Mouse (Mus musculus) frontal cortex, postnatal 25 days (tissue): ENCODE results near the gene Ppp2r2d.

ENCODE experiments used
- DNase-seq, 2 experiments: peaks; one replicate each; pipeline ENCODE4 v3.0.0; 2022; ENCODE audit warnings: low spot score in 2 of 2

Ppp2r2d gene

GRCm38 (mm10) chr7:138863950-138864572, 18.2 kb downstream of the Ppp2r2d start:
- DNase-seq: no peak

- no peak for DNase-seq
Observed at GRCm38 (mm10) chr7:138864776-138865175, 18.9 kb downstream of the Ppp2r2d start.

GRCm38 (mm10) chr7:138867286-138867685, 21.4 kb downstream of the Ppp2r2d start:
- no peak for DNase-seq

- no peak for DNase-seq
Observed at GRCm38 (mm10) chr7:138868316-138868715, 22.4 kb downstream of the Ppp2r2d start.

- no peak for DNase-seq
Observed at GRCm38 (mm10) chr7:138872956-138873355, 27.1 kb downstream of the Ppp2r2d start.

- DNase-seq: no peak
Observed at GRCm38 (mm10) chr7:138875031-138875430, 29.2 kb downstream of the Ppp2r2d start.

GRCm38 (mm10) chr7:138883724-138884123, 37.8 kb downstream of the Ppp2r2d start:
- no peak for DNase-seq

GRCm38 (mm10) chr7:138885365-138886289, 39.7 kb downstream of the Ppp2r2d start:
- DNase-seq: no peak

GRCm38 (mm10) chr7:138898122-138898521, 52.2 kb downstream of the Ppp2r2d start:
- DNase-seq: no peak

- DNase-seq: no peak
Observed at GRCm38 (mm10) chr7:138898743-138899142, 52.9 kb downstream of the Ppp2r2d start.

- no peak for DNase-seq
Observed at GRCm38 (mm10) chr7:138903886-138904435, 58.1 kb downstream of the Ppp2r2d start.

GRCm38 (mm10) chr7:138906441-138906840, 60.6 kb downstream of the Ppp2r2d start:
- DNase-seq: no peak

GRCm38 (mm10) chr7:138907043-138907442, 61.2 kb downstream of the Ppp2r2d start:
- DNase-seq: no peak

- DNase-seq: no peak
Observed at GRCm38 (mm10) chr7:138907976-138908375, 62.1 kb downstream of the Ppp2r2d start.

GRCm38 (mm10) chr7:138908768-138909276, 62.9 kb downstream of the Ppp2r2d start:
- DNase-seq: no peak

GRCm38 (mm10) chr7:138909277-138910192, 63.7 kb downstream of the Ppp2r2d start, which contains the start of gene Bnip3:
Gene Bnip3 (minus strand): TSS chr7:138909519.
- DNase-seq: peak; percentile 61 to 68

GRCm38 (mm10) chr7:138910193-138910562, 64.3 kb downstream of the Ppp2r2d start:
- DNase-seq: no peak

- DNase-seq: no peak
Observed at GRCm38 (mm10) chr7:138913616-138914015, 67.7 kb downstream of the Ppp2r2d start.

- peak in 1 of 2 experiments; percentile 14 for DNase-seq
Observed at GRCm38 (mm10) chr7:138919156-138919944, 73.5 kb downstream of the Ppp2r2d start.

- DNase-seq: no peak
Observed at GRCm38 (mm10) chr7:138921611-138922010, 75.7 kb downstream of the Ppp2r2d start.
